Mouse (Mus musculus): ENCODE results near the gene Lctl. TPM values are rescaled to one million over a fixed set of nuclear protein-coding genes. Genes with fewer than 3 reads are reported as not detected.

Lctl gene
- not detected in 2 replicates for polyA plus RNA-seq (2014; fragmentation: Nextera tagmentation; extraction: Ambion mirVana)

DNA sequence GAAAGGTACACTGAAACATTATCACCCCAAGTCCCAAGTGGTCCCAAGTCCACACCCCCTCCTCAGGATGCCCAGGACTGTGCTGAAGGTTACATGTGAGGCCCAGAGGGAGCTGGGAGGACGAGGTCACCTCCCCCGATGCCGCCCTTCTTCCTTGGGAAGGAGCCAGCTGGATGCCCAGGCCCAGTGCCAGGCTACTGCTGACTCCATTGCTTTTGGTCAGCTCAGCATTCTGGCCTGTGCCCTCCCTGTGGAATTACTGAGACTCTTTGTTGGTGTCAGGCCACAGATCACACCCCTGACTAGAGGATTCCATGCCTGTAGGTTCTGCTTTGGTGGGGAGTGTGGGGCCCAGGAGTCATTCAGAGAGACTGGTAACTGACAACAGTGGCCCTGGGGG lies at the start of gene Lctl:
Lctl (plus strand) TSS at position 272 of the 400 bp plus-strand sequence.
- Histone ChIP-seq H3K4me3 (ENCODE audit: low read depth, low read length) (no peak within 1 kb of the TSS), H3K4me2 (ENCODE audit: low read depth, low read length) (no peak within 1 kb of the TSS), H3K36me3 (ENCODE audit: control insufficient read depth, insufficient read depth, low read length) (no peaks in the 10 kb centered on the region), H3K9me3 (ENCODE audit: control insufficient read depth, low read length) (no peaks in the 10 kb centered on the region), H3K27ac (replicated peaks; ENCODE audit: low read depth, low read length) (no peak within 1 kb of the TSS), H3K9ac (ENCODE audit: low read depth, low read length) (no peak within 1 kb of the TSS), H3K27me3 (replicated peaks; ENCODE audit: control insufficient read depth, insufficient read depth, low read length) (no peaks in the 10 kb centered on the region), H3K4me1 (ENCODE audit: control insufficient read depth, insufficient read depth, low read length) (no peaks in the 10 kb centered on the region)
- WGBS = 89% methylated on average over 3 of the region's 3 CpGs
- DNase-seq (ENCODE audit: low spot score) (no peak), ATAC-seq (ENCODE audit: low read depth) (no peak)

DNA sequence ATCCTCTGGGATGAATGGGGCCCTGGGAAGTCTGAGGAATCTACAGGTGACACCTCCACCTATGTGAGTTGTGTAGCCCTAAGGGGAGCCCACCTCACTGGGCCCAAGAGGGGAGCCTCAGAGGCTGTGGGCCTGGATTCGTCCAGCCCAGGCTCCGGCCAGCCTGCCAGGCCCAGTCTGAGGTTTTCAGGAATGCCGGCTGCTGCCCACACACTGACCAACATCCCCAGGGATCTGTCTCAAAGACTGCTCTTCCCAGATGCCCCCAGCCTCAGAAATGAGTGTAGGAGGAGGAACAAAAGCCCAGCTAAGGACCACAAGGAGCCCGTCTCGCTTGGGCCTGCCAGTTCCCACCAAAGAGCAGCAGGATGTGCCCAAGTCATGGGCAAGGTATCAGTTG lies 49.2 kb upstream of the Lctl start:
- no peak overlapping the region for H3K27ac ChIP-seq (replicated peaks; ENCODE audit: low read depth, low read length)
- no peak overlapping the region for H3K4me3 ChIP-seq (ENCODE audit: low read depth, low read length)
- no peak overlapping the region for H3K4me2 ChIP-seq (ENCODE audit: low read depth, low read length)
- DNase-seq (ENCODE audit: low spot score) (no peak), ATAC-seq (ENCODE audit: low read depth) (no peak)
- peaks cover 15% of the 10 kb centered on the region for H3K4me1 ChIP-seq (ENCODE audit: control insufficient read depth, insufficient read depth, low read length)
- WGBS = 80% methylated on average over 5 of the region's 5 CpGs
- no peaks in the 10 kb centered on the region for H3K27me3 ChIP-seq (replicated peaks; ENCODE audit: control insufficient read depth, insufficient read depth, low read length)
- no peak overlapping the region for H3K9ac ChIP-seq (ENCODE audit: low read depth, low read length)
- H3K9me3 ChIP-seq (ENCODE audit: control insufficient read depth, low read length) = no peaks in the 10 kb centered on the region
- no peaks in the 10 kb centered on the region for H3K36me3 ChIP-seq (ENCODE audit: control insufficient read depth, insufficient read depth, low read length)

DNA sequence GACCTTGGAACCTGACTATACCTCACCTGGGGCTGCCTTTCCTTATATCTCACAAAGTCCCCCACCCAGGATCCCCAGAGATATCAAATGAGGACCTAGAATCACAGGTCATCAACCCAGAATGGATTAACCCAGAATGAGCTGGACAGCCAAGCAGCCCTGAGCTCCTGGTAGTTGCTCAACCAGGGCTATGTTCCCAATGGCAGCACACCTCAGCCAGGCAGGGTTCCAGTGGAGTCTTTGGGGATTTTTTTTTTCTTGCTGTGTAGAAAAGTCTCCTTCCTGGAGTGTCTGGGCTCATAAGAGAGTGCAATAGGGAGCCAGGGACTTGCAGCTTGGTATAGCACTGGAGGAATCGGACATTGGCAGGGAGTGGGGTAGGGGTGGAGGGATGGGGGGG lies 48.4 kb upstream of the Lctl start:
- H3K4me1 ChIP-seq (ENCODE audit: control insufficient read depth, insufficient read depth, low read length) = peaks cover 15% of the 10 kb centered on the region
- no peak overlapping the region for H3K9ac ChIP-seq (ENCODE audit: low read depth, low read length)
- H3K4me3 ChIP-seq (ENCODE audit: low read depth, low read length) = no peak overlapping the region
- 80% methylated on average over 1 of the region's 1 CpGs for WGBS
- H3K9me3 ChIP-seq (ENCODE audit: control insufficient read depth, low read length) = no peaks in the 10 kb centered on the region
- no peak overlapping the region for H3K4me2 ChIP-seq (ENCODE audit: low read depth, low read length)
- H3K27ac ChIP-seq (replicated peaks; ENCODE audit: low read depth, low read length) = no peak overlapping the region
- ATAC-seq (ENCODE audit: low read depth) (no peak), DNase-seq (ENCODE audit: low spot score) (no peak)
- no peaks in the 10 kb centered on the region for H3K36me3 ChIP-seq (ENCODE audit: control insufficient read depth, insufficient read depth, low read length)
- no peaks in the 10 kb centered on the region for H3K27me3 ChIP-seq (replicated peaks; ENCODE audit: control insufficient read depth, insufficient read depth, low read length)

DNA sequence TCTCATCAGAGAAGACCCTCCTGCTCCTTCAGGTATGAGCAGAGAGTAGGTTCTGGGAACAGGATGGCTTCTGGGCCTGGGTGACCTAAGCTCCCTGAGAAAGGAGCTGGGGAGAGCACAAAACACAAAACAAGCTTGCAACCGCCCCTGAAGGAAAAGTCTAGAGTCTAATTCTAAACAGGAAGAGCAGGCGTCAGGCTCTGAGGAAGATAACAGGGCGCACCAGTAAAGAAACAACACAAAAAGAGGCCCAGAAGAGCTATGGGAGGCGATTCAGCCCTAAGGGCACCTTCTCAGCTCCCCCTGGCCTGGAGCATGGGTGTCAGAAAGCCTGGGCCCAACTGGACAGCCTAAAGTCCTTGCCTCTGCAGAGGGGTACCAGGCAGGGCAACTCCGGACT lies 47.8 kb upstream of the Lctl start:
- Histone ChIP-seq H3K4me3 (ENCODE audit: low read depth, low read length) (no peak overlapping the region), H3K4me2 (ENCODE audit: low read depth, low read length) (no peak overlapping the region), H3K9ac (ENCODE audit: low read depth, low read length) (no peak overlapping the region), H3K27ac (replicated peaks; ENCODE audit: low read depth, low read length) (no peak overlapping the region), H3K4me1 (ENCODE audit: control insufficient read depth, insufficient read depth, low read length) (peaks cover 15% of the 10 kb centered on the region), H3K27me3 (replicated peaks; ENCODE audit: control insufficient read depth, insufficient read depth, low read length) (no peaks in the 10 kb centered on the region), H3K9me3 (ENCODE audit: control insufficient read depth, low read length) (no peaks in the 10 kb centered on the region), H3K36me3 (ENCODE audit: control insufficient read depth, insufficient read depth, low read length) (no peaks in the 10 kb centered on the region)
- ATAC-seq (ENCODE audit: low read depth) = no peak
- DNase-seq (ENCODE audit: low spot score) = no peak
- 69% methylated on average over 5 of the region's 5 CpGs for WGBS

DNA sequence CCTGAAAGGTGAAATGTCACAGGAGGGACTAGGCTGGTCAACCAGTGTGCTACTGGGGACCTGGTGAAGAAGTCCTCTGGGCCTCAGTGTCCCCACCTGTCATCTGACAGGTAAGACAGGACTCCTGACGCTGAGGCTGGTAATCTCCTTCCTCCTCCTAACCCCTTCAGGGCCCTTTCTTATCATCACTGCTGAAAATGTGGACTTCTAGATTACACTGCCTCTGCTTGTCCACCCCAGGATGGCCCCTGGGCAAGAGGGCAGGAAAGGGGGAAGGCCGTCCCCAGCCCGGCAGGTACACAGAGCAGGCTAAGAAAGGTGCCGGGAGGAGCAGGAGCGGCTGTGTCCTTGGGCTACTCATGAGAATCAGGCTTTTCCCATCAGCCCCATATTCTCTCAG lies 46.3 kb upstream of the Lctl start:
- DNase-seq (ENCODE audit: low spot score) = no peak
- no peak for ATAC-seq (ENCODE audit: low read depth)
- Histone ChIP-seq H3K9me3 (ENCODE audit: control insufficient read depth, low read length) (no peaks in the 10 kb centered on the region), H3K4me3 (ENCODE audit: low read depth, low read length) (no peak overlapping the region), H3K27me3 (replicated peaks; ENCODE audit: control insufficient read depth, insufficient read depth, low read length) (no peaks in the 10 kb centered on the region), H3K9ac (ENCODE audit: low read depth, low read length) (no peak overlapping the region), H3K4me1 (ENCODE audit: control insufficient read depth, insufficient read depth, low read length) (peaks cover 15% of the 10 kb centered on the region), H3K36me3 (ENCODE audit: control insufficient read depth, insufficient read depth, low read length) (no peaks in the 10 kb centered on the region), H3K27ac (replicated peaks; ENCODE audit: low read depth, low read length) (no peak overlapping the region), H3K4me2 (ENCODE audit: low read depth, low read length) (no peak overlapping the region)
- 95% methylated on average over 5 of the region's 5 CpGs for WGBS

DNA sequence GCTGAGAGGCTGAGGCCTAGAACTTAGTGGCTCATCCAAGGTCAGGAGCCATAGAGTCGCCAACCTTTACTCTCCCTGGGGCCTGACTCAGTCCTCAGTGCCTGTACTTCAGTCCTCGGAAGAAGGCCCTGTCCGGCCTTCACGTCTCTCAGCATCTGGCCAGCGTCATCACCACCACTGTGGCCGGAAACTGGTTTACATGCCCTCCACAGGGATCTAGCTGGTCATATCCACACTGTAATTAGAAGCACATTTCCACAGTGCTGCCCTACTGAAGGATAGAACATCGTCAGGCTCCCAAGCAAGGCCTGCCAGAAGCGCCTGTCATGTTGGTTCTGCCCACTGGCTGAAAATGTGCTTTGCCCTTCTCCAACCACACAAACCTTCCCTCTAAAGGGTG lies 42.1 kb upstream of the Lctl start:
- no peak overlapping the region for H3K9ac ChIP-seq (ENCODE audit: low read depth, low read length)
- H3K27me3 ChIP-seq (replicated peaks; ENCODE audit: control insufficient read depth, insufficient read depth, low read length) = no peaks in the 10 kb centered on the region
- no peaks in the 10 kb centered on the region for H3K36me3 ChIP-seq (ENCODE audit: control insufficient read depth, insufficient read depth, low read length)
- H3K4me3 ChIP-seq (ENCODE audit: low read depth, low read length) = no peak overlapping the region
- peak; percentile 33 for DNase-seq (ENCODE audit: low spot score)
- H3K4me2 ChIP-seq (ENCODE audit: low read depth, low read length) = no peak overlapping the region
- no peak for ATAC-seq (ENCODE audit: low read depth)
- H3K27ac ChIP-seq (replicated peaks; ENCODE audit: low read depth, low read length) = no peak overlapping the region
- 40% methylated on average over 8 of the region's 8 CpGs for WGBS
- peaks cover 9% of the 10 kb centered on the region for H3K4me1 ChIP-seq (ENCODE audit: control insufficient read depth, insufficient read depth, low read length)
- H3K9me3 ChIP-seq (ENCODE audit: control insufficient read depth, low read length) = no peaks in the 10 kb centered on the region

DNA sequence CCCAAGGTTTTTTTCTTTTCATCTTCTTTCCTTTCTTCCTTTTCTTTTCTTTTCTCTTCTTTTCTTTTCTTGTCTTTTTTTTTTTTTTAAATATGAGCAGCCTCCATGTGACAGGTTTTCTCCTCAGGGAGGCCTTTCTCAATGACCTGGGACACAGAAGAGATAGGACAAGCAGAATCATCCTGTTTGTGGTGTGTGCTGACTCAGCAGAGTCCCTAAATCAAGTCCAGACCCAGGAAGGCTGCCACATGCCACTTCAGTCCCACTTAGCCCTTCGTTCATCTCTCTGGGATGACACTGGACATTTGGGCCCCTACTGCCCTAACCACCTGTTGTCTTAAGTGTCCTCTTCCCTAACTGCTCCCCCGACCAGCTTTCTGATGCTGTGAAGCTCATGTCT lies 40.5 kb upstream of the Lctl start:
- H3K27me3 ChIP-seq (replicated peaks; ENCODE audit: control insufficient read depth, insufficient read depth, low read length) = no peaks in the 10 kb centered on the region
- no peak overlapping the region for H3K27ac ChIP-seq (replicated peaks; ENCODE audit: low read depth, low read length)
- no peak overlapping the region for H3K4me3 ChIP-seq (ENCODE audit: low read depth, low read length)
- peaks cover 9% of the 10 kb centered on the region for H3K4me1 ChIP-seq (ENCODE audit: control insufficient read depth, insufficient read depth, low read length)
- H3K36me3 ChIP-seq (ENCODE audit: control insufficient read depth, insufficient read depth, low read length) = no peaks in the 10 kb centered on the region
- 63% methylated on average over 2 of the region's 2 CpGs for WGBS
- no peaks in the 10 kb centered on the region for H3K9me3 ChIP-seq (ENCODE audit: control insufficient read depth, low read length)
- no peak overlapping the region for H3K9ac ChIP-seq (ENCODE audit: low read depth, low read length)
- DNase-seq (ENCODE audit: low spot score) = no peak
- H3K4me2 ChIP-seq (ENCODE audit: low read depth, low read length) = no peak overlapping the region
- no peak for ATAC-seq (ENCODE audit: low read depth)

DNA sequence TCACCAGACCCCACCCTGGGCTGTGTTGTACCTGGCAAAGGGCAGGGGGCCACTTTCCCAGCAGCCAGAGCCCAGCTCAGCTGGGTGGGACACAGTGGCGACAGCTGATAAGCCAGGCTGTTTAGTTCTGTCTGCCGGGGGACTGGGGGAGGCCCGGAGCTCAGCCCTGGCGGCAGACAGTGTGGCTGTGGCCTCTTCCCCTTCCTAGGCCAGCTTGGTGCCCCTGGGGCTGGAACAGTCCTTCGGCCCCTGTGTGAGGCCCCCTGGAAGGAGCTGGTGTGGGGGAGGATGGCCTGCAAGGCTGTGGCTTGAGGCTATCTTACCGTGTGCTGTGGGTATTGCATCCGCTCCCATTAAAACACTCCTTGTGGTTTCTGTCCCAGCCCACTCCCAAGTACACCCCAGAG lies 38.6 kb upstream of the Lctl start:
- peaks cover 9% of the 10 kb centered on the region for H3K4me1 ChIP-seq (ENCODE audit: control insufficient read depth, insufficient read depth, low read length)
- ATAC-seq (ENCODE audit: low read depth) (peak; percentile 54; the same call in 1 of the 2 replicates), DNase-seq (ENCODE audit: low spot score) (peak; percentile 28)
- no peak overlapping the region for H3K9ac ChIP-seq (ENCODE audit: low read depth, low read length)
- no peaks in the 10 kb centered on the region for H3K27me3 ChIP-seq (replicated peaks; ENCODE audit: control insufficient read depth, insufficient read depth, low read length)
- no peak overlapping the region for H3K4me2 ChIP-seq (ENCODE audit: low read depth, low read length)
- no peaks in the 10 kb centered on the region for H3K36me3 ChIP-seq (ENCODE audit: control insufficient read depth, insufficient read depth, low read length)
- no peak overlapping the region for H3K4me3 ChIP-seq (ENCODE audit: low read depth, low read length)
- H3K9me3 ChIP-seq (ENCODE audit: control insufficient read depth, low read length) = no peaks in the 10 kb centered on the region
- H3K27ac ChIP-seq (replicated peaks; ENCODE audit: low read depth, low read length) = no peak overlapping the region
- WGBS = 8% methylated on average over 4 of the region's 7 CpGs

DNA sequence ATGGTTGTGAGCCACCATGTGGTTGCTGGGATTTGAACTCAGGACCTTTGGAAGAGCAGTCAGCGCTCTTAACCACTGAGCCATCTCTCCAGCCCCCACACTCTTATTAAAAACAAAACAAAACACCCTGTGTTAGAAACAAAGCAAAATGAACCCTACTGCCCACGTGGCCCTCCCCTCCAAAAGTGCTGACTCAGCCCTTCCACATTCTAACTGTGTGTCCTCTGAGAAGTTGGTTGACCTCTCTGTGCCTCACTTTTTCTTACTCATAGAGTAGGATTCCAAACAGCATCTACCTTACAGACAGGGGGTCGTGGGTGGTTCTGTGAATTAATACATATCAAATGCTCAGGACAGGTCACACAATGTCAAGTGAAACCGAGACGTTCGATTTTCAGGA lies 37.0 kb upstream of the Lctl start:
- no peak overlapping the region for H3K9ac ChIP-seq (ENCODE audit: low read depth, low read length)
- H3K36me3 ChIP-seq (ENCODE audit: control insufficient read depth, insufficient read depth, low read length) = no peaks in the 10 kb centered on the region
- no peak overlapping the region for H3K4me3 ChIP-seq (ENCODE audit: low read depth, low read length)
- WGBS = 77% methylated on average over 6 of the region's 6 CpGs
- H3K27me3 ChIP-seq (replicated peaks; ENCODE audit: control insufficient read depth, insufficient read depth, low read length) = no peaks in the 10 kb centered on the region
- peaks cover 19% of the 10 kb centered on the region for H3K4me1 ChIP-seq (ENCODE audit: control insufficient read depth, insufficient read depth, low read length)
- ATAC-seq (ENCODE audit: low read depth) (no peak), DNase-seq (ENCODE audit: low spot score) (no peak)
- H3K4me2 ChIP-seq (ENCODE audit: low read depth, low read length) = no peak overlapping the region
- no peaks in the 10 kb centered on the region for H3K9me3 ChIP-seq (ENCODE audit: control insufficient read depth, low read length)
- H3K27ac ChIP-seq (replicated peaks; ENCODE audit: low read depth, low read length) = no peak overlapping the region

All from embryonic facial prominence, embryonic 14.5 days (tissue).